Mouse (Mus musculus) E14TG2a.4 (cell line): ENCODE measurements around the gene Mgat4a.

Source experiments
- CTCF ChIP-seq: conservative IDR thresholded peaks from 2 replicates; pipeline ENCODE4 v1.5.1; 2014; ENCODE audit warnings: low read length
- NANOG ChIP-seq: IDR thresholded peaks from 2 replicates; pipeline ENCODE4 v1.6.1; 2014; ENCODE audit warnings: borderline replicate concordance, low read length, mixed read lengths
- POU5F1 ChIP-seq: IDR thresholded peaks from 2 replicates; pipeline ENCODE4 v1.6.1; 2014; ENCODE audit warnings: low read length, borderline replicate concordance

GRCm38 (mm10) chr1:37526257-37526656 is 14.6 kb downstream of the Mgat4a start:
- TF ChIP-seq CTCF (no peak), POU5F1 (no peak), NANOG (no peak)
